Mouse (Mus musculus): Measurements from ENCODE around the gene Csnk1g1. TPM values are rescaled to one million over a fixed set of nuclear protein-coding genes. Genes with fewer than 3 reads are reported as not detected.

Gene Csnk1g1
- polyA plus RNA-seq, 1 experiment from 2014 or later: 12.9 TPM

DNA sequence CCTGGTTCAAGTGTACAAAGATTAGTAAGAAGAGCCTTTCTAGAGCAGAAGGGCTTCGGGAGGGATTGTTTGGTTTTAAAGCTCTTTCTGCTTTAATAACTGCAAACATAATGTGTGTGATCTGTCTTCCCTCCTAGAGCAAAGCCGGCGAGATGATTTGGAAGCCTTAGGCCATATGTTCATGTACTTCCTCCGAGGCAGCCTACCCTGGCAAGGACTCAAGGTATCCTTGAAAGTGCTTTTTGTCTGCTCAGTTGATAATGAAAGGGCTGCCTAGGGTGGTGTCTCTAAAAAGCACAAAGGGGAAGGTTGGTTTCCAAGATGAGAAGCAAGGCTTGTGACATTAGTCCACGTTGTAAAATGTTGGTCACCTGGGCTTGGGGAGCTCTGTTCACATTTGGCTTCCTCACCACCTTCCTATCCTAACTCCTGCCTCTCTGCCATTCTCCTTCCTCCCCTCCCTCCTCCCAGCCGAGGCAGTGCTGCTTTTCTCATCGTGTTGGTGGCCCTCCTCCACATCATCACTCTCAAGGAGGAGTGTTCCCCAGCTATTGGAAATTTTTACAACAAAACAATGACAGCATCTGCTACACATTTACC is 99.0 kb downstream of the Csnk1g1 start:
- H3K4me3 ChIP-seq (replicated peaks): no peak overlapping the region
- ATAC-seq (ENCODE audit: insufficient read depth, low FRiP score, low read depth): no peak

DNA sequence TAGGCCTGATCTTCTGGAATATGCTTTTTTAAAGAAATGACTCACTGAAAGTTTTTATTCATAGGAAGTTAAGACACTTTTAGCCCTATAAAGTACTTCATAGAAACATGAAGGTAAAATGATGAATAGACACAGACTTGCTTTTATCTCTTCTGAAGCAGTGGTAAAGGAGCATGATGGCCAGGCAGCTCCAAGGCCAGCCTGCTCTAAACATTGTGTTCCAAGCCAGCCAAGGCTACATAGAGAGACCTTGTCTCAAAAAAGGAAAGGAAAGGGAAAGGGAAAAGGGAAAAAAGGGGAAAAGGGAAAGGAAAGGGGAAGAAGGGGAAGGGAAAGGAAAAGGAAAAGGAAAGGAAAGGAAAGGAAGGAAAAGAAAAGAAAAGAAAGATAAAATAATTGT is 111.9 kb downstream of the Csnk1g1 start:
- 0 out of 2 replicates have a peak, but pooled peaks cover 4% of the 10 kb centered on the region for H3K36me3 ChIP-seq
- H3K4me1 ChIP-seq: no peaks in the 10 kb centered on the region
- H3K27me3 ChIP-seq (replicated peaks): no peaks in the 10 kb centered on the region
- no peak overlapping the region for H3K27ac ChIP-seq
- no peak overlapping the region for H3K4me3 ChIP-seq (replicated peaks)
- no peaks in the 10 kb centered on the region for H3K9me3 ChIP-seq
- no peak for ATAC-seq (ENCODE audit: insufficient read depth, low FRiP score, low read depth)
- no peak overlapping the region for H3K9ac ChIP-seq
- H3K4me2 ChIP-seq: no peak overlapping the region

More for the DNA sequence above, 99.0 kb downstream of the Csnk1g1 start:
- H3K4me2 ChIP-seq: no peak overlapping the region
- no peaks in the 10 kb centered on the region for H3K9me3 ChIP-seq
- WGBS: 70% methylated on average over 7 of the region's 7 CpGs
- peaks cover 7% of the 10 kb centered on the region; the same call in 1 of the 2 replicates for H3K36me3 ChIP-seq
- no peaks in the 10 kb centered on the region for H3K4me1 ChIP-seq
- H3K27me3 ChIP-seq (replicated peaks): no peaks in the 10 kb centered on the region
- no peak overlapping the region for H3K9ac ChIP-seq
- H3K27ac ChIP-seq: no peak overlapping the region

DNA sequence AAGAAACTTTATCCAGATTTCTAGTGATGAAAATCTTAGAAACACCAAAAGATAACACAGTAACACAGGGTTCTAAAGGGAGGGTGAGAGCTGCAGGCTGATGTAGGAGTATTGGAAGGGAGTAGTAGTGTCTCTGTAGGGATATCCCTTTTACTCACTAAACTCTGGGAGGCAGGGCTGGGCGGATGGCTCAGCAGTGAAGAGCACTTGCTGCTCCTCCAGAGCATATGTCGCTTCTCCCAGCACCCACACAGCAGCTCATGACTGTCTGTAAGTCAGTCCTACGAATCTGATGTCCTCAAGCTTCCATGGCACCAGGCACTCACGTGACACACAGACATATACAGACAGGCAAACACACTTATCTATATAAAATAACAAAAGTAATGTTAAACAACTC is 129.4 kb downstream of the Csnk1g1 start:
- ATAC-seq (ENCODE audit: insufficient read depth, low FRiP score, low read depth): no peak
- H3K4me1 ChIP-seq: no peaks in the 10 kb centered on the region
- no peak overlapping the region for H3K4me2 ChIP-seq
- no peaks in the 10 kb centered on the region for H3K9me3 ChIP-seq
- H3K4me3 ChIP-seq (replicated peaks): no peak overlapping the region
- 82% methylated on average over 4 of the region's 4 CpGs for WGBS
- H3K27me3 ChIP-seq (replicated peaks): no peaks in the 10 kb centered on the region
- no peak overlapping the region for H3K9ac ChIP-seq
- peaks cover 2% of the 10 kb centered on the region; the same call in 1 of the 2 replicates for H3K36me3 ChIP-seq
- no peak overlapping the region for H3K27ac ChIP-seq

DNA sequence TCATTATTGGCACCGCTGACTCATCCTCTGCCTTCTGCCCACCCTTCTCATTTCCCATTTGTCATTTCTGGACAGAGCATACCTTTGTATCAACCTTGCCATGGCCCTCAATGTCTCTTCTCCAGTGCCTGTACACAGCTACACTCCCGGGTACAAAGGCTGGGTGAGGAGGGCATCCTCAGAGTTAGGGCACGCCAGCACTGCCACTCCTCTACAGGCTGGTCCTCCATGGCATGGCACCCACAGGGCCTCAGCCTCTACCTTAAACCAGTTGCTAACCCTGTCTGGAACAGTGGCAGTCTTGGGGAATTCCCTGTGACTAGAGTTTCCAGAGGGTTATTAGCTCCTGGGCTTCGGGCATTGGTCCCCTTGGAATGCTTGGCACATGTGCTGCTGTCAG is 129.9 kb downstream of the Csnk1g1 start:
- H3K4me2 ChIP-seq: no peak overlapping the region
- ATAC-seq (ENCODE audit: insufficient read depth, low FRiP score, low read depth): no peak
- no peaks in the 10 kb centered on the region; the same call in 1 of the 2 replicates for H3K36me3 ChIP-seq
- no peaks in the 10 kb centered on the region for H3K27me3 ChIP-seq (replicated peaks)
- H3K4me3 ChIP-seq (replicated peaks): no peak overlapping the region
- no peak overlapping the region for H3K27ac ChIP-seq
- H3K4me1 ChIP-seq: no peaks in the 10 kb centered on the region
- H3K9ac ChIP-seq: no peak overlapping the region
- 89% methylated on average over 4 of the region's 4 CpGs for WGBS
- no peaks in the 10 kb centered on the region for H3K9me3 ChIP-seq

DNA sequence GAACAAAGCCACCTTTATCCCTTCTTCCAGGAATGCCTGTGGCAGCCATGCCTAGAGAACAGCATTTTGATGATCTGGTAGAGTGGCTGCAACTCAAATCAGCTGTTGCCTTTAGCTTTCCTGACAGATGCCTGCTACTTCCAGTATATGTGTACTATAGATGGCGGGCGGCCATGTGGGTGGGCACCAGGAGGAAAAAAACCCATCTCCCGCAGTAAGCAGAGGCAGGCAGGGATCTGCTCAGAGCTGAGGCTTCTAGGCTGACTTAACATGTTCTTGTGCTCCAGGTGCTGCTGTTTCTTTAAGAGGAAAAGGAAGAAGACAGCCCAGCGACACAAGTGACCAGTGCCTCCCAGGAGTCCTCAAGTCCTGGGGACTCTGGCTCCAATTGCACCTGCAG is 130.6 kb downstream of the Csnk1g1 start:
- H3K4me3 ChIP-seq (replicated peaks): no peak overlapping the region
- WGBS: 86% methylated on average over 4 of the region's 4 CpGs
- no peaks in the 10 kb centered on the region; the same call in 1 of the 2 replicates for H3K36me3 ChIP-seq
- ATAC-seq (ENCODE audit: insufficient read depth, low FRiP score, low read depth): no peak
- H3K27me3 ChIP-seq (replicated peaks): no peaks in the 10 kb centered on the region
- no peak overlapping the region for H3K4me2 ChIP-seq
- H3K4me1 ChIP-seq: no peaks in the 10 kb centered on the region
- H3K9me3 ChIP-seq: no peaks in the 10 kb centered on the region
- H3K9ac ChIP-seq: no peak overlapping the region
- no peak overlapping the region for H3K27ac ChIP-seq

DNA sequence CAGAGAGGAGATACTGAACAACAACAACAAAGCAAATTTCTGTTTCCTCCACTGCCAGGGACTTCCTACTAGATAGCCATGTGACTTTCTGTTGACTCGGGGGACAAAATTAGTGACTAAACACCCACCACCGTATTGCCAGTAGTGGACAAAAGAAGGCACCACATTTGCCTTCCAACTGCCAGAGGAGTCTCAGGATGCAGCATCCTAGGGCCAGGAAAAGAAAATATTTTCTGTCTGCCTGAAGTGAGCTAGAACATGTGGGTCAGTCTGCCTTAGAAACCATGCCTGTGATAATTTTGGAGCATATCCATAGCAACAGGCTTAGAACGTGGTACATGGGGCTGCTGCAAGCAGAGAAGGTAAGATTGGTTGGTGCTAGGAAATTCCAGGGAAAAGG is 132.1 kb downstream of the Csnk1g1 start:
- no peak for ATAC-seq (ENCODE audit: insufficient read depth, low FRiP score, low read depth)
- 78% methylated on average over 3 of the region's 3 CpGs for WGBS

DNA sequence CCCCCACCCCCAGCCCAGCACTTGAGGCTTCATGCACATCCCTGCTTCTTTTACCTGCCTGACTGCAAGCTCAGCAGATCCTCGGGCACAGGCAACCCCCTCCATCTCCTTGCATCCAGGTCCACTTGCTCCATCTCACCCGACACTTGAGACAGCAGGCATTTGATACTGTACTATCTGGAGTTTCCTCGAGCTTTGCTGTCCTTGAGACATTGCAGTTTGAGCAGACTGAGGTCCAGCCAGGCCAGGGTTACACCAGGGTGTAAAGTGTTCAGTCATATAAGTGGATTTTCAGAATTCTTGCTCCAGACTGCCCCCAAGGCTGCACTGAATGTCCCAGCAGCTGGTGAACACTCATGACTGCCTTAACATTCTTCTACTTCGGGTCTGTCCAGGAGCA is 133.6 kb downstream of the Csnk1g1 start:
- Histone ChIP-seq H3K4me3 (replicated peaks) (no peak overlapping the region), H3K4me2 (no peak overlapping the region), H3K27ac (no peak overlapping the region), H3K9ac (no peak overlapping the region), H3K27me3 (replicated peaks) (no peaks in the 10 kb centered on the region), H3K9me3 (no peaks in the 10 kb centered on the region), H3K36me3 (no peaks in the 10 kb centered on the region; the same call in 1 of the 2 replicates), H3K4me1 (no peaks in the 10 kb centered on the region)
- WGBS: 74% methylated on average over 4 of the region's 4 CpGs
- ATAC-seq (ENCODE audit: insufficient read depth, low FRiP score, low read depth): no peak

More for the DNA sequence above, 132.1 kb downstream of the Csnk1g1 start:
- Histone ChIP-seq H3K4me1 (no peaks in the 10 kb centered on the region), H3K9ac (no peak overlapping the region), H3K4me2 (no peak overlapping the region), H3K9me3 (no peaks in the 10 kb centered on the region), H3K27me3 (replicated peaks) (no peaks in the 10 kb centered on the region), H3K27ac (no peak overlapping the region), H3K36me3 (no peaks in the 10 kb centered on the region; the same call in 1 of the 2 replicates), H3K4me3 (replicated peaks) (no peak overlapping the region)

DNA sequence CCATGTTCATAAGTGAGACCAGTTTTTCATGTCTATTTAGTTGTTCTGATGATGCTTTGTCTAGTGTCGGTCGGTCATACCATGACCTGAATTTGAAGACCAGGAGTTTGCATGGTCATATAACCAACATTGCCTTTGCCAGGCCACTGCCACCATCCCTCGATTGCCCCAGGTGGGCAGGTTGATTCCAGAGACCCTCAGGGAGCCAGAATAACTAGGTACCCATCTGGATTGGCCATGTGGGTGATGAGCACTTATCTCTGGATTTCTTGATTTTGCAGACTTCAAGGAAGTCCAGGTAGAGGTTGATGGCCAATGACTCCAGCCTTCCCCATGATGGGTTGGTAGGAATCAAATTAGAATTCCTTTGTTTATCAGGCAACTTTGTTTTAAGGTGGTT is 134.5 kb downstream of the Csnk1g1 start:
- Histone ChIP-seq H3K4me1 (no peaks in the 10 kb centered on the region), H3K4me3 (replicated peaks) (no peak overlapping the region), H3K9me3 (no peaks in the 10 kb centered on the region), H3K4me2 (no peak overlapping the region), H3K27me3 (replicated peaks) (no peaks in the 10 kb centered on the region), H3K9ac (no peak overlapping the region), H3K27ac (no peak overlapping the region), H3K36me3 (no peaks in the 10 kb centered on the region; the same call in 1 of the 2 replicates)
- 91% methylated on average over 3 of the region's 3 CpGs for WGBS
- ATAC-seq (ENCODE audit: insufficient read depth, low FRiP score, low read depth): no peak

DNA sequence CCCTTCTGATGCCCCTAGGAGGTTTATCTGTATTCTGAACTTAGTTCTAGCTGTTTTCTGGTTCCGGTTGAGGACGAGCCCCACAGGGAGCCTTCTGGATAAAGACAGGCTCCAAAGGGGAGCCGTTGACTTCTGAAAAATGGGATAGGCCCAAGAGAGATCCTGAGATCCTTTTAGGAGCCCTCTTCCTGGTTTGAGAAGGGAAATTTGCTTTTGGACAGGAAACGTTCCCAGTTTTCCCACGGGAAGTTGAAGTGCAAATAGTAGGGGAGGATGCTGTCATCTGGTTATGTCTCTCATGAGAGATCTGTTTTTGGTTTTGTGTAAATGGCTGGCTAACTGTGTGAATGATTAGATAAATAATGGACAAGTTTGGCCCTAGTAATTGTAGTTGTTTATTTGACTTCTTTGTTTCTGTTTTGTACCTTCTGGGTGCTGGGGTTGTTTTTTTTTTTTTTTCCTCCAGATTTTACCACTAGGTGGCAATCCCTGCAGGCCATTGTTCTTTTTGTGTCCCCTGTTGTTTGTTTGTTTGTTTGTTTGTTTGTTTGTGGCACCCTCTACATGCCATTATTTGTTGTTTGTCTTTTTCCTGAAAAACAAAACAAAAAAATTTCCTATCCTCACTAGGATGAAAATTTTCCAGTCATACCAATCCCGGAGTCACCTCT is 141.3 kb downstream of the Csnk1g1 start:
- H3K4me2 ChIP-seq: no peak overlapping the region
- no peaks in the 10 kb centered on the region for H3K36me3 ChIP-seq
- WGBS: 72% methylated on average over 6 of the region's 6 CpGs
- H3K4me1 ChIP-seq: no peaks in the 10 kb centered on the region
- no peak overlapping the region for H3K4me3 ChIP-seq (replicated peaks)
- no peaks in the 10 kb centered on the region for H3K27me3 ChIP-seq (replicated peaks)
- H3K9ac ChIP-seq: no peak overlapping the region
- no peaks in the 10 kb centered on the region for H3K9me3 ChIP-seq
- H3K27ac ChIP-seq: no peak overlapping the region
- ATAC-seq (ENCODE audit: insufficient read depth, low FRiP score, low read depth): no peak

DNA sequence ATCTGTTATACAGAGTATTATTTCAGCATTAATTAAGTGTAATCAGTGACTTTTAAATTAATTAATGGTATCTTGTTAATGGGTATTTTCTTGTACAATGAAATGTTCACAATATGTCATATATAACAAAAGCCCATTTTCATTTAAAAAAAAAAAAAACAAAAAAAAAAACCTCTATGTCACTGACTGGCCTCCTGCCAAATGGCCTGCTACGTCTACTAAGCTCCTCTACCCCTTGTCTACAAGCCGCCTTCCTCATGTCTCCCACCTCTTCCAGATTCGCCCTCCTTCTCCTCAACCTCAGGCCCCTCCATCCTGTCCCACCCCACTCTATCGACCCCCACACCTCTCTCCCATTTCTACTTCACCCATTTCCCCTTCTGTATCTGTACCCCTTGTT is 142.8 kb downstream of the Csnk1g1 start:
- H3K4me3 ChIP-seq (replicated peaks): no peak overlapping the region

DNA sequence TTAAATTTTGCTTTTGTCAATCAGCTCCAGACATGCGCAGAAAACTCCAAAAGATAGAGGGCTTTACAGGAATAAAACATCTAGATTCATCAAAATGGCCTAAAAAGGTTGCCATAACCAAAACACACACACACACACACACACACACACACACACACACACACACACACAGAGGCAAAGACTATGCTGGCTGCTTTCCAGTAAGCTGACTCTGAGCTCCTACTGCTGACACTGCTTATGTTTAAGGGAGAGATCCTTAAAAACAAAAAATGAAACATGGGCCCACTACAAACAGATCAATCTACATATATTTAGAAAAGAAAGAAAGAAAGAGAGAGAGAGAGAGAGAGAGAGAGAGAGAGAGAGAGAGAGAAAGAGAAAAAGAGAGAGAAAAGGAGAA is 144.0 kb downstream of the Csnk1g1 start:
- H3K36me3 ChIP-seq: no peaks in the 10 kb centered on the region
- H3K9me3 ChIP-seq: no peaks in the 10 kb centered on the region
- no peak overlapping the region for H3K9ac ChIP-seq
- no peak overlapping the region for H3K27ac ChIP-seq
- H3K4me2 ChIP-seq: no peak overlapping the region
- no peaks in the 10 kb centered on the region for H3K4me1 ChIP-seq
- no peak overlapping the region for H3K4me3 ChIP-seq (replicated peaks)
- ATAC-seq (ENCODE audit: insufficient read depth, low FRiP score, low read depth): no peak
- 93% methylated on average over 1 of the region's 1 CpGs for WGBS
- H3K27me3 ChIP-seq (replicated peaks): no peaks in the 10 kb centered on the region

More for the DNA sequence above, 142.8 kb downstream of the Csnk1g1 start:
- no peaks in the 10 kb centered on the region for H3K27me3 ChIP-seq (replicated peaks)
- H3K9ac ChIP-seq: no peak overlapping the region
- H3K9me3 ChIP-seq: no peaks in the 10 kb centered on the region
- 54% methylated on average over 4 of the region's 4 CpGs for WGBS
- ATAC-seq (ENCODE audit: insufficient read depth, low FRiP score, low read depth): no peak
- no peak overlapping the region for H3K27ac ChIP-seq
- H3K4me2 ChIP-seq: no peak overlapping the region
- H3K36me3 ChIP-seq: no peaks in the 10 kb centered on the region
- H3K4me1 ChIP-seq: no peaks in the 10 kb centered on the region

DNA sequence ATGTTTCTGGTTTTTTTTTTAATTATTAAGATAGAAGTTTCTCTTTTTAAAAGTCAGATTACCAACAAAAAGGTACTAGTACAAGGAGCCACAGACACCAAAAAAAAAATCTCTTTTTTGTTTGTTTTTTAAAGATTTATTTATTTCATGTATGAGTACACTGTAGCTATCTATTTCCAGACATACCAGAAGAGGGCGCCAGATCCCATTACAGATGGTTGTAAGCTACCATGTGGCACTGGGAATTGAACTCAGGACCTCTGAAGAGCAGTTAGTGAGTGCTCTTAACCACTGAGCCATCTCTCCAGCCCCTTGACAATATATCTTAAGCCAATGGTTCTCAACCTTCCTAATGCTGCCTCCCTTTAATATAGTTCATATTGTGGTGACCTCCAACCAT is 144.9 kb downstream of the Csnk1g1 start:
- Histone ChIP-seq H3K9ac (no peak overlapping the region), H3K4me1 (no peaks in the 10 kb centered on the region), H3K27me3 (replicated peaks) (no peaks in the 10 kb centered on the region), H3K4me2 (no peak overlapping the region), H3K9me3 (no peaks in the 10 kb centered on the region), H3K27ac (no peak overlapping the region), H3K36me3 (no peaks in the 10 kb centered on the region), H3K4me3 (replicated peaks) (no peak overlapping the region)
- ATAC-seq (ENCODE audit: insufficient read depth, low FRiP score, low read depth): no peak
- WGBS: 34% methylated on average over 1 of the region's 1 CpGs
